Mouse (Mus musculus): ENCODE results near the gene Macf1. TPM values are rescaled to one million over a fixed set of nuclear protein-coding genes. Genes with fewer than 3 reads are reported as not detected.

The Macf1 gene
- total RNA-seq (2014; fragmentation: Nextera tagmentation) (169 and 174 TPM in 2 replicates), total RNA-seq (2017) (116 and 129 TPM in 2 replicates), polyA plus RNA-seq (2012) (33.7 and 39.3 TPM in 2 replicates)

- TF ChIP-seq TAL1 (conservative IDR thresholded peaks at IDR 0.05; ENCODE audit: low read depth, low read length) (no peak), POLR2AphosphoS5 (IDR thresholded peaks at IDR 0.05; ENCODE audit: insufficient replicate concordance, low read depth, low read length) (no peak), GATA1 (IDR thresholded peaks at IDR 0.05; ENCODE audit: borderline replicate concordance, low read length) (no peak), GATA2 (IDR thresholded peaks at IDR 0.05; ENCODE audit: borderline replicate concordance, low read depth, low read length) (no peak), CTCF (IDR thresholded peaks at IDR 0.05; ENCODE audit: low read depth, low read length) (no peak)
- ATAC-seq (ENCODE audit: extremely low read depth, insufficient number of reproducible peaks, low FRiP score, poor library complexity, severe bottlenecking) = no peak
- Histone ChIP-seq H3K27me3 (ENCODE audit: insufficient read depth, low read length) (peaks cover 21% of the 10 kb centered on the region; the same call in 1 of the 2 replicates), H3K4me3 (ENCODE audit: low read depth, low read length) (no peak within 1 kb of the TSS), H3K4me1 (ENCODE audit: insufficient read depth, low read depth, low read length) (no peaks in the 10 kb centered on the region), H3K36me3 (replicated peaks) (no peaks in the 10 kb centered on the region), H3K9me3 (replicated peaks) (peaks cover 9% of the 10 kb centered on the region)
- DNase-seq (ENCODE audit: low spot score) = no peak
These were observed at the start of gene Macf1 for GRCm38 (mm10) chr4:123684260-123684659. TSS of gene Macf1 (minus strand) at chr4:123684360.

GRCm38 (mm10) chr4:123733532-123733931 lies 49.4 kb upstream of the Macf1 start:
- DNase-seq (ENCODE audit: low spot score) (no peak), ATAC-seq (ENCODE audit: extremely low read depth, insufficient number of reproducible peaks, low FRiP score, poor library complexity, severe bottlenecking) (peak; percentile 8; the same call in 1 of the 2 replicates)
- H3K9me3 ChIP-seq (replicated peaks) = no peaks in the 10 kb centered on the region
- no peak for TF ChIP-seq POLR2AphosphoS5 (IDR thresholded peaks at IDR 0.05; ENCODE audit: insufficient replicate concordance, low read depth, low read length)
- no peak for TF ChIP-seq TAL1 (conservative IDR thresholded peaks at IDR 0.05; ENCODE audit: low read depth, low read length)
- no peak for TF ChIP-seq GATA2 (IDR thresholded peaks at IDR 0.05; ENCODE audit: borderline replicate concordance, low read depth, low read length)
- TF ChIP-seq CTCF (IDR thresholded peaks at IDR 0.05; ENCODE audit: low read depth, low read length) = no peak
- no peak for TF ChIP-seq GATA1 (IDR thresholded peaks at IDR 0.05; ENCODE audit: borderline replicate concordance, low read length)
- peaks cover 9% of the 10 kb centered on the region for H3K4me1 ChIP-seq (ENCODE audit: insufficient read depth, low read depth, low read length)
- no peak overlapping the region for H3K4me3 ChIP-seq (ENCODE audit: low read depth, low read length)
- no peaks in the 10 kb centered on the region for H3K27me3 ChIP-seq (ENCODE audit: insufficient read depth, low read length)
- H3K36me3 ChIP-seq (replicated peaks) = peaks cover 61% of the 10 kb centered on the region

- TF ChIP-seq CTCF (IDR thresholded peaks at IDR 0.05; ENCODE audit: low read depth, low read length) (no peak), POLR2AphosphoS5 (IDR thresholded peaks at IDR 0.05; ENCODE audit: insufficient replicate concordance, low read depth, low read length) (no peak), TAL1 (conservative IDR thresholded peaks at IDR 0.05; ENCODE audit: low read depth, low read length) (no peak), GATA1 (IDR thresholded peaks at IDR 0.05; ENCODE audit: borderline replicate concordance, low read length) (no peak), GATA2 (IDR thresholded peaks at IDR 0.05; ENCODE audit: borderline replicate concordance, low read depth, low read length) (no peak)
- Histone ChIP-seq H3K9me3 (replicated peaks) (no peaks in the 10 kb centered on the region), H3K4me1 (ENCODE audit: insufficient read depth, low read depth, low read length) (peaks cover 9% of the 10 kb centered on the region), H3K27me3 (ENCODE audit: insufficient read depth, low read length) (no peaks in the 10 kb centered on the region), H3K4me3 (ENCODE audit: low read depth, low read length) (no peak overlapping the region), H3K36me3 (replicated peaks) (peaks cover 55% of the 10 kb centered on the region)
- ATAC-seq (ENCODE audit: extremely low read depth, insufficient number of reproducible peaks, low FRiP score, poor library complexity, severe bottlenecking) (no peak), DNase-seq (ENCODE audit: low spot score) (no peak)
These were observed 48.8 kb upstream of the Macf1 start for GRCm38 (mm10) chr4:123732921-123733320.

GRCm38 (mm10) chr4:123732163-123732910 lies 48.2 kb upstream of the Macf1 start:
- Histone ChIP-seq H3K9me3 (replicated peaks) (no peaks in the 10 kb centered on the region), H3K36me3 (replicated peaks) (peaks cover 51% of the 10 kb centered on the region), H3K27me3 (ENCODE audit: insufficient read depth, low read length) (no peaks in the 10 kb centered on the region), H3K4me1 (ENCODE audit: insufficient read depth, low read depth, low read length) (peaks cover 9% of the 10 kb centered on the region), H3K4me3 (ENCODE audit: low read depth, low read length) (no peak overlapping the region)
- no peak for TF ChIP-seq TAL1 (conservative IDR thresholded peaks at IDR 0.05; ENCODE audit: low read depth, low read length)
- TF ChIP-seq GATA1 (IDR thresholded peaks at IDR 0.05; ENCODE audit: borderline replicate concordance, low read length) = no peak
- no peak for TF ChIP-seq CTCF (IDR thresholded peaks at IDR 0.05; ENCODE audit: low read depth, low read length)
- no peak for TF ChIP-seq GATA2 (IDR thresholded peaks at IDR 0.05; ENCODE audit: borderline replicate concordance, low read depth, low read length)
- no peak for TF ChIP-seq POLR2AphosphoS5 (IDR thresholded peaks at IDR 0.05; ENCODE audit: insufficient replicate concordance, low read depth, low read length)
- DNase-seq (ENCODE audit: low spot score) (no peak), ATAC-seq (ENCODE audit: extremely low read depth, insufficient number of reproducible peaks, low FRiP score, poor library complexity, severe bottlenecking) (no peak)

- no peaks in the 10 kb centered on the region for H3K27me3 ChIP-seq (ENCODE audit: insufficient read depth, low read length)
- no peaks in the 10 kb centered on the region for H3K9me3 ChIP-seq (replicated peaks)
- peaks cover 8% of the 10 kb centered on the region for H3K36me3 ChIP-seq (replicated peaks)
- no peak for DNase-seq (ENCODE audit: low spot score)
- TF ChIP-seq POLR2AphosphoS5 (IDR thresholded peaks at IDR 0.05; ENCODE audit: insufficient replicate concordance, low read depth, low read length) (no peak), CTCF (IDR thresholded peaks at IDR 0.05; ENCODE audit: low read depth, low read length) (no peak), GATA2 (IDR thresholded peaks at IDR 0.05; ENCODE audit: borderline replicate concordance, low read depth, low read length) (no peak), TAL1 (conservative IDR thresholded peaks at IDR 0.05; ENCODE audit: low read depth, low read length) (no peak), GATA1 (IDR thresholded peaks at IDR 0.05; ENCODE audit: borderline replicate concordance, low read length) (no peak)
- no peak overlapping the region for H3K4me3 ChIP-seq (ENCODE audit: low read depth, low read length)
- H3K4me1 ChIP-seq (ENCODE audit: insufficient read depth, low read depth, low read length) = peaks cover 17% of the 10 kb centered on the region
- no peak for ATAC-seq (ENCODE audit: extremely low read depth, insufficient number of reproducible peaks, low FRiP score, poor library complexity, severe bottlenecking)
These were observed 37.6 kb upstream of the Macf1 start for GRCm38 (mm10) chr4:123721761-123722160.

- TF ChIP-seq CTCF (IDR thresholded peaks at IDR 0.05; ENCODE audit: low read depth, low read length) (no peak), GATA2 (IDR thresholded peaks at IDR 0.05; ENCODE audit: borderline replicate concordance, low read depth, low read length) (no peak), TAL1 (conservative IDR thresholded peaks at IDR 0.05; ENCODE audit: low read depth, low read length) (no peak), POLR2AphosphoS5 (IDR thresholded peaks at IDR 0.05; ENCODE audit: insufficient replicate concordance, low read depth, low read length) (no peak), GATA1 (IDR thresholded peaks at IDR 0.05; ENCODE audit: borderline replicate concordance, low read length) (no peak)
- ATAC-seq (ENCODE audit: extremely low read depth, insufficient number of reproducible peaks, low FRiP score, poor library complexity, severe bottlenecking) (peak; percentile 51; the same call in 1 of the 2 replicates), DNase-seq (ENCODE audit: low spot score) (no peak)
- H3K36me3 ChIP-seq (replicated peaks) = peaks cover 35% of the 10 kb centered on the region
- peak overlapping the region; percentile 95 for H3K4me3 ChIP-seq (ENCODE audit: low read depth, low read length)
- H3K27me3 ChIP-seq (ENCODE audit: insufficient read depth, low read length) = no peaks in the 10 kb centered on the region
- peaks cover 21% of the 10 kb centered on the region for H3K4me1 ChIP-seq (ENCODE audit: insufficient read depth, low read depth, low read length)
- H3K9me3 ChIP-seq (replicated peaks) = no peaks in the 10 kb centered on the region
These were observed 34.2 kb upstream of the Macf1 start for GRCm38 (mm10) chr4:123718434-123718780.
